Mouse (Mus musculus) fibroblast of lung, adult 2 months (primary cell): Measurements from ENCODE around the gene Nup107.

Source experiments
- DNase-seq: peaks from one replicate; pipeline ENCODE4 v3.0.0-alpha.2; 2011; ENCODE audit warnings: low read depth

The Nup107 gene

GRCm38 (mm10) chr10:117801886-117802285 lies 9.4 kb upstream of the Nup107 start:
- no peak for DNase-seq

GRCm38 (mm10) chr10:117799806-117800205 lies 7.3 kb upstream of the Nup107 start:
- DNase-seq = no peak

GRCm38 (mm10) chr10:117798436-117799035 lies 6.0 kb upstream of the Nup107 start:
- DNase-seq = no peak

GRCm38 (mm10) chr10:117797684-117798083 lies 5.2 kb upstream of the Nup107 start:
- no peak for DNase-seq

- no peak for DNase-seq
Observed at GRCm38 (mm10) chr10:117797106-117797505, 4.6 kb upstream of the Nup107 start.

GRCm38 (mm10) chr10:117796181-117796580 lies 3.7 kb upstream of the Nup107 start:
- no peak for DNase-seq

DNA sequence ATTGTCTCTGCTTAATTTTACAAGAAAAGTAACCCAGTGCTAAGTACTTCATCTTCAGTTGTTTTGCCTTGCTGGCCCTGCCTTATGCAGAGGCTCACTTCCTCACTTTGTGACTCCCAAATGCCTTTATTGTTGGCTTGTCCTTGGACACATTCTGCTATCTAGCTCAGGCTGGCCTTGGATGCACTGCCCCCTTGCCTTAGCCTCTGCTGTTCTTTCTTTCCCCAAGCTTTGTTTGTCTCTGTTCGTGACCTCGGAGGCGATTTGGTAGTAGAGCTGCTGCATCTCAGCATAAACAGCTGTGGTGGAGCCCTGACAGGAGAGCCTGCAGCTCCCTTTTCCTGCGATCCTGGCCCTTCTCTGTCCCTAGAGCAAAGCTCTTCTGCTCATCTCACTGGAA lies 2.7 kb upstream of the Nup107 start:
- DNase-seq = no peak

GRCm38 (mm10) chr10:117793436-117794030 lies 1.0 kb upstream of the Nup107 start:
- no peak for DNase-seq

DNA sequence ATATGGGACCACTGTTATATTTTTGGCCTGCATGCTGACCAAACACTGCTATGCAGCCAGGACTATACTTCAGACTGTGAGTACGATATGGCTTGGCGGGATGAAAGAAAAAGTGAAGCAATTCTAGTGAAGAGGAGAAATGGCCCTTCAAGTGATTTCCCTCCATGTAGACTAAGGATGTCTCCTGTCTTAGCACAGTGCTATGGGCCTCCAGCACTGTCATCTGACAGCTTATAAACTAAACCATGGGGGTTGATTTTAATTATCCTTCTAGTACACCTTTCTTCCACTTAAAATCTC lies 1.4 kb downstream of the Nup107 start:
- no peak for DNase-seq

GRCm38 (mm10) chr10:117790421-117791170 lies 1.9 kb downstream of the Nup107 start:
- DNase-seq = no peak

- no peak for DNase-seq
Observed at GRCm38 (mm10) chr10:117790011-117790410, 2.5 kb downstream of the Nup107 start.

- DNase-seq = no peak
Observed at GRCm38 (mm10) chr10:117784646-117785045, 7.9 kb downstream of the Nup107 start.

DNA sequence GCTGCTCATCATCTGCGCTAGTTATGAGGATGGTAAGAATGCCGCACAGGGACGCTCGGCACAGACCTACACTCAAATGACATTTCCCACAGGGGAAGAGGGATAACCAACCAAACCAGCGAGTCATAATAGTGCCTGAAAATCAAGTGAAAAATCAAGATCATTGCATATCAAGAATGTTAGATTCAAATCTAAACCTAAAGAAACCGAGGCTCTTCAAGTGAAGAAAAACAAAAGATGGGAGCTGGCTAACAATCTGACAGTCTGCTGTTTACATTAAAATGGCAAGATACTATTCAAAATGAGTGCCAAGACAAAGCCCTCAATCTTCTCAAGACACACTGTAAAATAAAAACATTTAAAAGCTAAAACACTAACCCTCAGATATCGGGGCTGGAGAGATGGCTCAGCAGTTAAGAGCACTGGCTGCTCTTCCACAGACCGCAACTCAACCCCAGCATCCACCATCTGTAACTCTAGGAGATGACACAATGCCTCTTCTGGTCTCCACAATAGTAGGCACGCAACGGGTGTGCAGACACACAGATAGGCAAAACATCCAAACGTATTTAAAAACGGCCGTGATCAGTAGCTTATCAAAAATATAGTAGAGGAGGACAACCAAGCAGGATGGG lies 8.6 kb downstream of the Nup107 start:
- no peak for DNase-seq

DNA sequence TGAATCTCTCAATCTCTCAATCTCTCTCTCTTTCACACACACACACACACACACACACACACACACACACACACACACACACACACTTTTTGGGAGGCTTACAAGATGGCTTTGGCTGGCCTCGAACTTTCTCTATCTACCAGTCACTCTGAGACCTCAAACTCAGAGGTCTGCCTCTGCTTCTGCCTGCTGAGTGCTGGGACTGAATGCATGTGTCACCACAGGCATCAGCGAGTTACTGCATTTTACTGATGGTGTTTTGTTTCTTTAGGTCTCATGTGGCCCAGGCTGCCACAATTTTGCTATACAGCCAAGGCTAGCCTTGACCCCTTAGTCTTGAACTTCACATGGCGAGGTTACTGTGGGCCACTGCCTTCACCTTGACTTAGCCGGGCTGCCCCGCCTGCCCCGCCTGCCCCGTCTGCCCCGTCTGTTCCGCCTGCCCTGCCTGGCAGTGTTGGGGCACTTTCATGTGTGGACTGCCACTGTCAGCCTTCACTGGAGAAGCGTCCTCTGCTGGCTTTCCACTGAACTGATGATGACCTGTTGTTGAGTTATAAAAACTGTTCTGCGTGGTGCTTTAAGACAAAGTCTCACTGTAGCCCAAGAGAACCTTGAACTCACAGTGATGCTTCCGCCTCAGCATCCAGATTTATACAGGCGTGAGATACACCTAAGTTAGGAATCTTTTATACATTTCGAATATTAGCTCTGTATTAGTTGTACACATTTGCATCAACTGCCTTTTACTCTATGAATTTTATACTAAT lies 9.8 kb downstream of the Nup107 start:
- DNase-seq = no peak

DNA sequence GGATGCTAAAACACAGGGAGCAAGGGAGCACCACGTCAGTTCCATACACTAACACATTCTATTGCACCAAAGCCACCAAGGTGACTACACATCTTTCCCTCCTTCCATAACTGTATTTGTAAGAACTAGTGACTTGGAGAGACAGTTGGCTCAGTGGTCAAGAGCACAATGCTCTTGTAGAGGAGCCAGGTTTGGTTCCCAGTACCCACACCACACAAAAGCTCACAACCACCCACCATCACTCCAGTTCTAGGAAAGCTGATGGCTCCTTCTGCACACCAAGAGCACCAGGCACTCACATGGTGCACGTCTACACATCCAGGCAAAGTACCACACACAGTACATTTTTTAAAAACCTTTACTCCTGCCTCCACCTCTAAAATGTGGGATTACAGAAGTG lies 10.4 kb downstream of the Nup107 start:
- no peak for DNase-seq

DNA sequence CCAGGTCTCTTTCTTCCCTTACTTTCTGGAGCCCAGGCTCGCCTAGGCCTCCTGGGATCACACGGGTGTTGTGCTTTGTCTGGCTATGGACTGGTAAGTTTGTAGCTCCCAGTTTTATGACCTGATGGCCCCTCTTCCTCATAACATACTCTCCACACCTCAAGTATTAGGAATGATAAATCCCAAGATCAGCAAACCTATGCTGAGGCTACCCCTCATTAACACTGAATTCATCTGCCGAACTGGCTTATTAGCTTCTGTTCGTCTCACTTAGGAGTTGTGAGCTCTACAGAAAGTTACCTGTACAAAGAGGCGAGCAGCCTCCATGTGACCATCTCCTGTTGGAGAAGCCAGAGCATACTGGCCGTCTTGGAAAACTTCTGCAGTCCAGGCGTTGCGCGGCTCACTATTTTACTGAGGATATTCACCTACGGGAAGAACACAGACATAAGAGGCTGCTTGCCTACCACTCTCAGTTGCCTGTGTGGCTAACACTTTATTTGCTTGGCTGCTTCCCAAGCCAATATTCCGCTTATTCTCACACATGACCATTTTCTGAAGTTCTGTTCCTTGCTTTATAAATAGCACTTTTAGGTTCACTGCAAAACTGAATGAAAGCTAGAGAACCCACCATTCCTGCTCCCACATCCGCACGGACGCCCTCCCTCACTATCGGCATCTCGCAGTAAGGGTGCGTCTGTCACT lies 11.3 kb downstream of the Nup107 start:
- DNase-seq = no peak

GRCm38 (mm10) chr10:117780306-117780911 lies 12.1 kb downstream of the Nup107 start:
- DNase-seq = no peak

- DNase-seq = no peak
Observed at GRCm38 (mm10) chr10:117779581-117780305, 12.8 kb downstream of the Nup107 start.

DNA sequence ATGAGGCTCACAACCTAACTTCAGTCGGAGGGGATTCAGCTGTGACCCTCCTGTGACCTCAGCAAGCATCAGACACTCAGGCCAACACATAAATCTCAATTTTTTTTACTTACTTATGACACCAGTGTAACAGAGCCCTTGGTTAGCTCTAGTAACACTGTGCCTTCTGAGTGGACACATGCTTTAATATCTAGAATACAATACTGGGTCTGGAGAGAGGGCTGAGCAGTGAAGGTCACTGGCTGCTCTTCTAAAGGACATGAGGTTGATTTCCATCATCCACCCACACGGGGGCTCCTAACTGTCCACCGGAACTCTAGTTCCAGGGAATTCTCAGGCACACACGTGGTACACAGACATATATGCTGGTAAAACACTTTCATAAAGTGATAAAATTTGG lies 13.6 kb downstream of the Nup107 start:
- no peak for DNase-seq

GRCm38 (mm10) chr10:117778328-117778910 lies 14.1 kb downstream of the Nup107 start:
- DNase-seq = no peak
